Mouse (Mus musculus) hindbrain, embryonic 14.5 days (tissue): ENCODE measurements around the gene Spata2. TPM values are rescaled to one million over a fixed set of nuclear protein-coding genes. Genes with fewer than 3 reads are reported as not detected.

Experiments
- ATAC-seq: fragments of 200-750 bp; cut with Nextera tagmentation; 2 replicates; pipeline ENCODE4 v1.8.0; 2017; ENCODE audit warnings: moderate number of reproducible peaks, mild to moderate bottlenecking, moderate TSS enrichment, moderate library complexity; ENCODE audit not compliant: low FRiP score
- DNase-seq: peaks from one replicate; pipeline ENCODE4 v3.0.0-alpha.2; 2015; ENCODE audit warnings: low spot score
- H3K27ac ChIP-seq: fragments of 300-500 bp; sonication (generic); 2 replicates; pipeline ENCODE4 v1.5.1; 2014; ENCODE audit warnings: mild to moderate bottlenecking, moderate library complexity
- H3K27me3 ChIP-seq: fragments of 300-500 bp; sonication (generic); 2 replicates; pipeline ENCODE4 v1.6.1; 2014; ENCODE audit warnings: mild to moderate bottlenecking, low read length, mixed read lengths; ENCODE audit not compliant: control insufficient read depth, insufficient read depth
- H3K36me3 ChIP-seq: fragments of 300-500 bp; sonication (generic); replicated peaks from 2 replicates; pipeline ENCODE4 v1.6.1; 2014; ENCODE audit not compliant: control insufficient read depth, insufficient read depth
- H3K4me1 ChIP-seq: fragments of 300-500 bp; sonication (generic); replicated peaks from 2 replicates; pipeline ENCODE4 v1.6.1; 2014; ENCODE audit warnings: antibody characterized with exemption, low read length, mixed read lengths; ENCODE audit not compliant: control insufficient read depth, insufficient read depth
- H3K4me2 ChIP-seq: fragments of 300-500 bp; sonication (generic); replicated peaks from 2 replicates; pipeline ENCODE4 v1.6.1; 2014; ENCODE audit warnings: mild to moderate bottlenecking, moderate library complexity
- H3K4me3 ChIP-seq: fragments of 300-500 bp; sonication (generic); replicated peaks from 2 replicates; pipeline ENCODE4 v1.5.1; 2014; ENCODE audit warnings: mild to moderate bottlenecking, low read length
- H3K9ac ChIP-seq: fragments of 300-500 bp; sonication (generic); 2 replicates; pipeline ENCODE4 v1.6.1; 2014
- H3K9me3 ChIP-seq: fragments of 300-500 bp; sonication (generic); 2 replicates; pipeline ENCODE4 v1.6.1; 2016; ENCODE audit warnings: low read length; ENCODE audit not compliant: control insufficient read depth
- WGBS: fragments of 180-500 bp; shearing (Covaris S2); extraction: QIAGEN DNeasy Blood & Tissue Kit; methylation state at CpG from one replicate; pipeline ENCODE4 v1.1.7; 2014; 5-methylcytosine and 5-hydroxymethylcytosine counted together
- polyA plus RNA-seq: library from polyadenylated mRNA; unstranded; fragments of >200 nt; fragmentation: Nextera tagmentation; extraction: Ambion mirVana; gene quantifications from 2 replicates; pipeline ENCODE4 v1.2.1, GENCODE M21; 2014

The Spata2 gene
- polyA plus RNA-seq, 1 experiment from 2014 or later = 27.3 TPM

DNA sequence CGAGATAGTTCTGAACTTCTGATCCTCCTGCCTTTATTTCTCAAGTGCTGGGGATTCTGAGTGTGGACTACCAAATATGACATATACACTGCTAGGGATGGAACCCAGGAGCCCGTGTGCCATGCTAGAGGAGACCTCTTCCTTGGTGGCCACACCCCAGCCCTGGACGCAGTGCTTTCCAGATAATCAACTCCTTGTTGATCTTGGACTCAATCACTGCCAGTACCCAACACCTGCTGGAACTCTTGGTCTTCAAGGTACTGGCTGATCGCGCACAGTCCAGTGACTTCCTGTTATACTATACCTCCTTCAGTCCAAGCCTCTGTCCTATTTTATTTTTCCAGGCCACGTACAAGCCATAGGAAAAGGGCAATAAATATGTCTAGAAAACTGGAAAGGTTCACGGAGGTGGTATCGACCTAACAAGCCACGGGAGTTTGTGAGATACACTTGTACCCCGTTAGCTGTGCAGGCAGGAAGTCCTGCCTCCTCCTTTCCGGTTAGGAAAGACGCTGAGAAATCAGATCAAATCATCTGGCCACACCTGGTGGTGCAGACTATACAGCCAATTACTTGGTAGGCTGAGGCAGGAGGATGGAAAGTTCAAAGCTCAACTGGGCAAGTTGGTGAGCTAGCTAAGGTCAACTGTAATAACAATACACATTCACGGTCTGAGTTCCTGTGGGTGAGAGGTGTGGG lies 10.0 kb upstream of the Spata2 start:
- H3K9ac ChIP-seq = peak overlapping the region; percentile 97; the same call in 1 of the 2 replicates
- peak overlapping the region; percentile 87 for H3K27ac ChIP-seq
- 53% methylated on average over 13 of the region's 13 CpGs for WGBS
- peak overlapping the region; percentile 99 for H3K4me3 ChIP-seq
- H3K27me3 ChIP-seq = no peaks in the 10 kb centered on the region
- peak overlapping the region; percentile 71 for H3K4me2 ChIP-seq
- H3K4me1 ChIP-seq = peaks cover 25% of the 10 kb centered on the region
- ATAC-seq = no peak
- H3K36me3 ChIP-seq = peaks cover 12% of the 10 kb centered on the region
- no peak for DNase-seq
- no peaks in the 10 kb centered on the region for H3K9me3 ChIP-seq

GRCm38 (mm10) chr2:167497272-167497671 lies 4.6 kb upstream of the Spata2 start:
- no peaks in the 10 kb centered on the region; the same call in 1 of the 2 replicates for H3K36me3 ChIP-seq
- H3K27ac ChIP-seq = no peak overlapping the region
- ATAC-seq (no peak), DNase-seq (no peak)
- H3K27me3 ChIP-seq = no peaks in the 10 kb centered on the region
- H3K9ac ChIP-seq = no peak overlapping the region
- WGBS = 79% methylated on average over 5 of the region's 5 CpGs
- H3K4me1 ChIP-seq = peaks cover 6% of the 10 kb centered on the region; the same call in 1 of the 2 replicates
- no peak overlapping the region for H3K4me2 ChIP-seq
- no peak overlapping the region for H3K4me3 ChIP-seq
- H3K9me3 ChIP-seq = no peaks in the 10 kb centered on the region

DNA sequence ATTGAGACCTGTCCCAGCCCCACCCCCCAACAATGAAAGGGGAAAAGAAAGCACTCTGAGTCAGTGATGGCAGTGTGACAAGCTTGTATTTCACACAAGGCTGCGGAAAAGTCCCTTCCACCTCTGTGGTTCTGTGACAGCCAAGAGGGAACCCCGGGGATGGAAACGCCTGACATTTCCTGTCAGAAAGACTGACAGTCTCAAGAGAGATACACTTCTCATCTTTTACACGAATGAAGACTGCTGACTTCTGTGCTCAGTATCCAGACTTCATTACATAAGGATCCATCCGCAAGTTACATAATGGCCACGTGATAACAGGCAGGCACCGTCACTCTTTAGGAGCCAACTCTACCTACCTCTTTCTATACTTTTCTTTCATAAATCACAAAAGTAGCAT lies 3.8 kb upstream of the Spata2 start:
- Histone ChIP-seq H3K36me3 (no peaks in the 10 kb centered on the region; the same call in 1 of the 2 replicates), H3K27ac (no peak overlapping the region), H3K9ac (no peak overlapping the region), H3K4me1 (peaks cover 11% of the 10 kb centered on the region), H3K27me3 (no peaks in the 10 kb centered on the region), H3K9me3 (no peaks in the 10 kb centered on the region), H3K4me2 (no peak overlapping the region), H3K4me3 (no peak overlapping the region)
- WGBS = 86% methylated on average over 7 of the region's 7 CpGs
- no peak for ATAC-seq
- DNase-seq = no peak

DNA sequence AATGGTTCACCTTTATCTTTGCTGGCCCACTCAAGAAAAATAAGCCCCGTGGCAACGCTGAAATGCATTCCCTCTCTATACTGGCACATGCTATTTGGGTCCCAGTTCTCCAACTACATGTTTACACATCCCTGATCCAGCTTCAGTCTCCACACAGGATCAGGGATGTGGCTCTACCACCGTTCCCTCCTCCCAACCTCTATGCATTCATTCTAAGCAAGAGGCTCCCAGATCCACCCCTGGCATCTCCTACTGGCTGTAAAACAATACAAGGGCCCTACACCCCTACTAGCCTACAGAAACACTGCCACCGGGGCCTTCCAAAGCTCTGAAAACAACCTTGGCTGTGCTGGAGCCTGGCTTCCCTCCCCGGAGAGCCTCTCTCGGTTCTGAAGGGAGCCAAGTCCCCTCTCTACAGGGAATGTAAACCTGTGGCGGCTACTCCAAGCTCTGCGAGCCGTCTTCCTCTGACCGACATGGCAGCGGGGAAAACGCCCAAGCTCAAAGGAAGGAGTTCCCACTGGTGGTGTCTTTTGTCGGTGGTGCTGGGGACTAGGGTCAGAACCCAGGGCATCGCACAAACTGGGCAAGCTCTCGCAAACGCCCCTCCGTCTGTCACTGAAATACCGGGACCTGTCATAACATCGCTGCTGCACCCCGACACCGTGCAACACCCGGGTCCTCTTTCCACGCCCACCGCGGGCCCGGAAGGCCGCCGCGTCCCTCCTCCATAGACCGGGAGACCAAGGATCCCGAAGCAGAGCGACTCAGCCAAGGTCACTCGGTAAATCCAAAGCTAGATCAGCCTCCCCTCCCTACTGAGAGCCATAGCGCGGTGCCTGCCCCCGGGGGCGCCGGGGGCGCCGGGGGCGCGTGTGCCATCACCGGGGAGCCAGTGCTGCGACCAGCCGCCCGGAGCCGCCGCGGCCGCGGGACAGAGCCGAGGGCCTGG lies 654 bp downstream of the Spata2 start, which contains the start of gene Rnf114:
Gene Rnf114, plus strand, starts transcription at position 889 of the 952 bp plus-strand sequence.
- DNase-seq = no peak
- no peak; the same call in 1 of the 2 replicates for ATAC-seq
- Histone ChIP-seq H3K27ac (peak within 1 kb of the TSS; percentile 98), H3K4me1 (peaks cover 23% of the 10 kb centered on the region), H3K9ac (peak within 1 kb of the TSS; percentile 93), H3K9me3 (no peaks in the 10 kb centered on the region), H3K4me2 (peak within 1 kb of the TSS; percentile 87), H3K4me3 (peak within 1 kb of the TSS; percentile 97), H3K36me3 (peaks cover 8% of the 10 kb centered on the region; the same call in 1 of the 2 replicates), H3K27me3 (no peaks in the 10 kb centered on the region)
- 4% methylated on average over 50 of the region's 52 CpGs for WGBS

DNA sequence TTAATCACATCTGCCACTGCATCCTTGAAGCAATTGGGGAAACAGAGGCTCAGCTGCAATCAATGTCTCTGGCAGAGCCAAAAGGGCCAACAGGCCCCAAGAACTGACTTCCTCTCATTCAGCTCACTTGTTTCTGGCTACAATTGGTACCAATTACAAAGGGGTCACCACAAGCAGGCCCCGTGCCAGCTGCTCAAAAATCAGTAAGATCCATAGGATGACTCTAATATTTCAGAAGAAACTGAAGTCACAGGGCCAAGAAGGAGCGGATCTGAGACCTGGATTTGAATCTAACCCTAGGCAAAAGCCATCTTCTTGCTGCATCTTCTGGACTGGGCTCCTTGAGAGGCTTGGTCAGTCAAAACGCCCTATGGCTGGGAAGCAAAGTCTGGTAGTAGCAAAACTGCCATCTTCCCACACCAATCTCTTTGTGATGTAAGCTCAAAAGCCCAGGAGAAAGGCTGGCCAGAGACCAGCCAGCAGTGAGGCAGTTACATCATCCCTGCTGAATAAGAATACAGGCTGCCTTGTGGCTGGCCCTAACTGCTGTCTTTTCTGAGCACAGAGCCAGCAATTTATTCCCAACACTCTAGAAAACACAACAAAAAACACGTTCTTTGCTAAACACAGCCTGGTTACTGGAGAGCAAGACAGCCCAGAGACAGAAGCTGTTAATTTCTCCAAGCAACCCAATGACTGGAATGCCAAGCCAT lies 1.7 kb downstream of the Spata2 start:
- Histone ChIP-seq H3K4me2 (peak overlapping the region; percentile 87), H3K4me1 (peaks cover 23% of the 10 kb centered on the region), H3K9ac (peak overlapping the region; percentile 93; the same call in 1 of the 2 replicates), H3K9me3 (no peaks in the 10 kb centered on the region), H3K27me3 (no peaks in the 10 kb centered on the region), H3K27ac (peak overlapping the region; percentile 98), H3K36me3 (peaks cover 8% of the 10 kb centered on the region; the same call in 1 of the 2 replicates), H3K4me3 (peak overlapping the region; percentile 97)
- WGBS = 79% methylated on average over 4 of the region's 4 CpGs
- ATAC-seq (peak; percentile 19; the same call in 1 of the 2 replicates), DNase-seq (no peak)

- H3K9ac ChIP-seq = no peak overlapping the region
- H3K27me3 ChIP-seq = no peaks in the 10 kb centered on the region
- WGBS = 85% methylated on average over 6 of the region's 6 CpGs
- DNase-seq (no peak), ATAC-seq (no peak)
- H3K4me3 ChIP-seq = no peak overlapping the region
- H3K36me3 ChIP-seq = peaks cover 23% of the 10 kb centered on the region
- H3K27ac ChIP-seq = no peak overlapping the region
- H3K4me1 ChIP-seq = peaks cover 17% of the 10 kb centered on the region
- no peak overlapping the region for H3K4me2 ChIP-seq
- H3K9me3 ChIP-seq = no peaks in the 10 kb centered on the region
These were observed 4.7 kb downstream of the Spata2 start for GRCm38 (mm10) chr2:167487994-167488393.

GRCm38 (mm10) chr2:167487551-167487950 lies 5.1 kb downstream of the Spata2 start:
- DNase-seq (no peak), ATAC-seq (no peak)
- Histone ChIP-seq H3K9ac (no peak overlapping the region), H3K4me1 (peaks cover 17% of the 10 kb centered on the region), H3K9me3 (no peaks in the 10 kb centered on the region), H3K27me3 (no peaks in the 10 kb centered on the region), H3K4me2 (no peak overlapping the region), H3K27ac (no peak overlapping the region), H3K36me3 (peaks cover 27% of the 10 kb centered on the region), H3K4me3 (no peak overlapping the region)
- WGBS = 90% methylated on average over 6 of the region's 6 CpGs

DNA sequence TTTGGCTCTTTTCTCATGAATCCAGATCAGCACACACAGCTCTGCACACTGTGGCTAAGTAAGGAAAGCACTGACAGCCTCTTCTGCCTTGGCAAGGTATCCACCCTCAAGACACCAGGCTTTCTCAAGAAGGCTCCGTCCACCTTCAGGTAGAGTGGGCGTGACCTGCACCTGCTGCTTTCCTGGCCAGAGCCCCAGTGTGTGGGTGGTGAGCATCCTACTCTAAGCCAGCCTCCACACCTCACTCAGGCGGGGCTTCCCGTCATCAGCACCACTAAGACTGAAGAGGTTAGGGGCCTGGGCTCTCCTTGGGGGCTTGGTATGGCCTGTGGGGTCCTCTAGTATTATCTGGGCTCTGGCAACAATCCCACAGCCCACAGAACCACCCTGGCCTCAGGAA lies 6.1 kb downstream of the Spata2 start:
- Histone ChIP-seq H3K4me3 (no peak overlapping the region), H3K9me3 (no peaks in the 10 kb centered on the region), H3K36me3 (peaks cover 33% of the 10 kb centered on the region), H3K27ac (no peak overlapping the region), H3K27me3 (no peaks in the 10 kb centered on the region), H3K4me2 (no peak overlapping the region), H3K9ac (no peak overlapping the region), H3K4me1 (peaks cover 13% of the 10 kb centered on the region)
- WGBS = 93% methylated on average over 4 of the region's 4 CpGs
- ATAC-seq (no peak), DNase-seq (no peak)
